Mouse (Mus musculus): ENCODE results near the gene Npas2. TPM values are rescaled to one million over a fixed set of nuclear protein-coding genes. Genes with fewer than 3 reads are reported as not detected.
A peak's percentile ranks its signal among the peaks of the same experiment; 100 is the strongest.

Npas2 gene
- polyA plus RNA-seq, 1 experiment: 0.91 TPM

GRCm38 (mm10) chr1:39387497-39387896, 194.0 kb downstream of the Npas2 start:
- H3K4me3 ChIP-seq (ENCODE audit: extremely low read depth, insufficient read depth, insufficient read length): no peak overlapping the region
- no peaks in the 10 kb centered on the region for H3K4me1 ChIP-seq (ENCODE audit: control insufficient read depth, insufficient read depth, insufficient read length)
- H3K36me3 ChIP-seq (ENCODE audit: control insufficient read depth, insufficient read depth, low read length): no peaks in the 10 kb centered on the region
- TF ChIP-seq CTCF (IDR thresholded peaks at IDR 0.05; ENCODE audit: extremely low read depth, insufficient read depth, insufficient read length, insufficient replicate concordance) (no peak), POLR2A (IDR thresholded peaks at IDR 0.05; ENCODE audit: low read depth, low read length) (no peak)
- no peak for DNase-seq (ENCODE audit: low read depth in 1 of 2, low spot score in 2 of 2)
- no peaks in the 10 kb centered on the region for H3K27me3 ChIP-seq (ENCODE audit: control insufficient read depth, insufficient read depth, low read length)
- H3K27ac ChIP-seq (ENCODE audit: insufficient read depth, low read length): no peak overlapping the region
- WGBS: 94% methylated on average over 4 of the region's 4 CpGs

- no peak for DNase-seq (ENCODE audit: low read depth in 1 of 2, low spot score in 2 of 2)
- no peaks in the 10 kb centered on the region for H3K4me1 ChIP-seq (ENCODE audit: control insufficient read depth, insufficient read depth, insufficient read length)
- H3K4me3 ChIP-seq (ENCODE audit: extremely low read depth, insufficient read depth, insufficient read length): no peak overlapping the region
- H3K36me3 ChIP-seq (ENCODE audit: control insufficient read depth, insufficient read depth, low read length): no peaks in the 10 kb centered on the region
- no peaks in the 10 kb centered on the region for H3K27me3 ChIP-seq (ENCODE audit: control insufficient read depth, insufficient read depth, low read length)
- WGBS: 83% methylated on average over 2 of the region's 2 CpGs
- TF ChIP-seq POLR2A (IDR thresholded peaks at IDR 0.05; ENCODE audit: low read depth, low read length): no peak
- TF ChIP-seq CTCF (IDR thresholded peaks at IDR 0.05; ENCODE audit: extremely low read depth, insufficient read depth, insufficient read length, insufficient replicate concordance): no peak
- no peak overlapping the region for H3K27ac ChIP-seq (ENCODE audit: insufficient read depth, low read length)
Observed at GRCm38 (mm10) chr1:39388163-39388562, 194.6 kb downstream of the Npas2 start.

DNA sequence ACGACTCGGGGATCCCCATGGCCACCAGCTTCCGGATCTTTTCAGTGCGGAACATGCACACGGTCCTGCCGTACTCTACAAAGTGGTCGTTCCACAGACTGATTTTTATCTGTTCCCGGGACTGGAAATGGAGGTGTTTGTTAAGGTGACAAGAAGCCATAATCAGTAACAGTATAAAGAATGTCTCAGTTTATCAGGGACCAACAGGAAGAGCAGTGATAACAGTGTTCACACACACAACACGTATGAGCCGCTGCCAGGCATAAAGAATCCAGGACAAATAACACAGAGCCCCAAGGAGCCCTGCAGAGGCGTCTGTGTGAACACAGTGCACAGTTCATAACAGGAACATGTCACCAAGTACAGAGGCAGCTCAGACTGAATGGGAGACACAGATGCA, 195.8 kb downstream of the Npas2 start:
- Histone ChIP-seq H3K36me3 (ENCODE audit: control insufficient read depth, insufficient read depth, low read length) (no peaks in the 10 kb centered on the region), H3K4me3 (ENCODE audit: extremely low read depth, insufficient read depth, insufficient read length) (no peak overlapping the region), H3K4me1 (ENCODE audit: control insufficient read depth, insufficient read depth, insufficient read length) (no peaks in the 10 kb centered on the region), H3K27me3 (ENCODE audit: control insufficient read depth, insufficient read depth, low read length) (no peaks in the 10 kb centered on the region), H3K27ac (ENCODE audit: insufficient read depth, low read length) (no peak overlapping the region)
- 85% methylated on average over 11 of the region's 11 CpGs for WGBS
- TF ChIP-seq CTCF (IDR thresholded peaks at IDR 0.05; ENCODE audit: extremely low read depth, insufficient read depth, insufficient read length, insufficient replicate concordance) (no peak), POLR2A (IDR thresholded peaks at IDR 0.05; ENCODE audit: low read depth, low read length) (no peak)
- no peak for DNase-seq (ENCODE audit: low read depth in 1 of 2, low spot score in 2 of 2)

DNA sequence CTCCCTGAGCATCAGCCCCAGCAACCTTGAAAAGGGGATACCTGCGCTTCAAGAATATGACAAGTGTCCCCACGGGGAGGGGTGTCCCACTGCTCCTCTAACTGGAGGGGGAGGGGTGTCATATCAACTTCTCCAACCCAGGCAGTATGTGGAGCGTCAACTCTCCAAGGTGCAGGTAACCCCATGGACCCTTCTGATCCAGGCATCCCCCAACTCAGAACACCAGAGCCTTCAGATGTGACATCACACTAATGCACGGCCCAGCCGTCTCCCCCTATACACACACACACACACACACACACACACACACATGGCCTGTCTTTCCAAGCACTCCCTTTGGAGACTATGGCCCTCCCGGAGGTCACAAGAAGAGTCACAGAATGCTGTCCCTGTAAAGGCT, 198.1 kb downstream of the Npas2 start:
- WGBS: 96% methylated on average over 6 of the region's 6 CpGs
- Histone ChIP-seq H3K27ac (ENCODE audit: insufficient read depth, low read length) (no peak overlapping the region), H3K36me3 (ENCODE audit: control insufficient read depth, insufficient read depth, low read length) (no peaks in the 10 kb centered on the region), H3K4me3 (ENCODE audit: extremely low read depth, insufficient read depth, insufficient read length) (no peak overlapping the region), H3K4me1 (ENCODE audit: control insufficient read depth, insufficient read depth, insufficient read length) (no peaks in the 10 kb centered on the region), H3K27me3 (ENCODE audit: control insufficient read depth, insufficient read depth, low read length) (no peaks in the 10 kb centered on the region)
- TF ChIP-seq POLR2A (IDR thresholded peaks at IDR 0.05; ENCODE audit: low read depth, low read length) (no peak), CTCF (IDR thresholded peaks at IDR 0.05; ENCODE audit: extremely low read depth, insufficient read depth, insufficient read length, insufficient replicate concordance) (no peak)
- no peak for DNase-seq (ENCODE audit: low read depth in 1 of 2, low spot score in 2 of 2)

DNA sequence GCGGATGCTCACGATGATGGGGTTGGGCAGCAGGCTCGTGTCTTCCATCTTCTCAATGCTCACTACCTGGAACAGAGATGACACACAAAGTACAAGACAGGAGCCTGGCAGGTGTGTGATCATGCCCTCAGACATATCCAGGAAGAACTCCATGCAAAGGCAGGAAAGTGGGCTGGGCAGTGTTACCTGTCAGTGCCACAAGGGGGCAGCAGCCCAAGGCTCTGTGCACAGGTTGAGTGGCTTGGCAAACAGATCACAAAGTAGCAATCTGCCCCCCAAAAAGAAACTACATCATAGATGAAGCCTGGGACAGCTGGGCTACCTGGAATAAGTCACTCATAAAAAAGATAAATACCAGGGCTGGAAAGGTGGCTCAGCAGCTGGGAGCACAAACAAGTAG, 198.7 kb downstream of the Npas2 start:
- H3K27ac ChIP-seq (ENCODE audit: insufficient read depth, low read length): no peak overlapping the region
- no peaks in the 10 kb centered on the region for H3K36me3 ChIP-seq (ENCODE audit: control insufficient read depth, insufficient read depth, low read length)
- 79% methylated on average over 3 of the region's 3 CpGs for WGBS
- TF ChIP-seq CTCF (IDR thresholded peaks at IDR 0.05; ENCODE audit: extremely low read depth, insufficient read depth, insufficient read length, insufficient replicate concordance) (peak; percentile 86; the same call in 1 of the 2 replicates), POLR2A (IDR thresholded peaks at IDR 0.05; ENCODE audit: low read depth, low read length) (no peak)
- DNase-seq (ENCODE audit: low read depth in 1 of 2, low spot score in 2 of 2): peak in 1 of 2 experiments; percentile 64
- no peaks in the 10 kb centered on the region for H3K27me3 ChIP-seq (ENCODE audit: control insufficient read depth, insufficient read depth, low read length)
- no peaks in the 10 kb centered on the region for H3K4me1 ChIP-seq (ENCODE audit: control insufficient read depth, insufficient read depth, insufficient read length)
- no peak overlapping the region for H3K4me3 ChIP-seq (ENCODE audit: extremely low read depth, insufficient read depth, insufficient read length)

GRCm38 (mm10) chr1:39393217-39393867, 199.8 kb downstream of the Npas2 start:
- 71% methylated on average over 8 of the region's 8 CpGs for WGBS
- H3K36me3 ChIP-seq (ENCODE audit: control insufficient read depth, insufficient read depth, low read length): no peaks in the 10 kb centered on the region
- no peak overlapping the region for H3K4me3 ChIP-seq (ENCODE audit: extremely low read depth, insufficient read depth, insufficient read length)
- H3K4me1 ChIP-seq (ENCODE audit: control insufficient read depth, insufficient read depth, insufficient read length): no peaks in the 10 kb centered on the region
- DNase-seq (ENCODE audit: low read depth in 1 of 2, low spot score in 2 of 2): no peak
- H3K27me3 ChIP-seq (ENCODE audit: control insufficient read depth, insufficient read depth, low read length): no peaks in the 10 kb centered on the region
- no peak overlapping the region for H3K27ac ChIP-seq (ENCODE audit: insufficient read depth, low read length)
- TF ChIP-seq CTCF (IDR thresholded peaks at IDR 0.05; ENCODE audit: extremely low read depth, insufficient read depth, insufficient read length, insufficient replicate concordance): no peak
- no peak for TF ChIP-seq POLR2A (IDR thresholded peaks at IDR 0.05; ENCODE audit: low read depth, low read length)

GRCm38 (mm10) chr1:39394096-39394495, 200.6 kb downstream of the Npas2 start:
- WGBS: 83% methylated on average over 10 of the region's 10 CpGs
- DNase-seq (ENCODE audit: low read depth in 1 of 2, low spot score in 2 of 2): no peak
- Histone ChIP-seq H3K36me3 (ENCODE audit: control insufficient read depth, insufficient read depth, low read length) (no peaks in the 10 kb centered on the region), H3K4me1 (ENCODE audit: control insufficient read depth, insufficient read depth, insufficient read length) (no peaks in the 10 kb centered on the region), H3K4me3 (ENCODE audit: extremely low read depth, insufficient read depth, insufficient read length) (no peak overlapping the region), H3K27me3 (ENCODE audit: control insufficient read depth, insufficient read depth, low read length) (no peaks in the 10 kb centered on the region), H3K27ac (ENCODE audit: insufficient read depth, low read length) (no peak overlapping the region)
- no peak for TF ChIP-seq CTCF (IDR thresholded peaks at IDR 0.05; ENCODE audit: extremely low read depth, insufficient read depth, insufficient read length, insufficient replicate concordance)
- no peak for TF ChIP-seq POLR2A (IDR thresholded peaks at IDR 0.05; ENCODE audit: low read depth, low read length)

All from spleen, adult 2 months (tissue).